ENCODE assay signal across 27 mouse cellular contexts in the genomic region with DNA sequence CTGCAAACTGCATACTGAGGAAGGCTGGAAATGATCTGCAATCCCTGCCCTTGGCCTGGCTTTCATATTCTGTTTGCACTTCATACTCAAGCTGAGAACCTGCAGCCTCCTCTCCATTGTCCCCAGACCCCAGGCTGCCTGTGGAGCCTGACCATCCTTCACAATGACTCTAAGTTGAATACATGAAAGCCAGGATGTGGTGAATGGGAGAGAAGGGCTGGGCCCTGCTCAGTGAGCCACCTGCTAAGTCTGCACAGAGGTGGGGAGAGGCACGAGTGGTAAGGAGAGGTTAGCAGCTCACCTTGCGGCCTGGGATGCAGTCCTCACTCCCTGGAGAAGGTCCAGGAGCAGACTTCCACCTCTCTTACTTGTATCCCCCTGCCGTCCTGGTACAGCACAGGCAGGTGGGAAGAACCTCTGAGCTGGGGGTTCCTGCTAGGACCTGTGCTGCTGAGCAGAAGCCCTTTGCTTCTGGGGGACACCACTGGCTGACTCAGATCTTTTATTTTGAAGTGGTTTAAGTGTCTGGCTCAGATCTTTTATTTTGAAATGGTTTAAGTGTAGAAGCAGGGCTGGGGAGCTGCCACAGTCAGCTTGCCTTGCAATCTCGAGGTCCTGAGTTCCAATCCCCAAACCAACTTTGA. TPM values are rescaled to one million over a fixed set of nuclear protein-coding genes. Genes with fewer than 3 reads are reported as not detected.
DNase-seq lines count a peak whose midpoint lies in the region; ATAC-seq and TF ChIP-seq lines count a peak whose summit lies in the region.
"Had no signal": no experiment of that assay in that cellular context is flagged by ENCODE, and none has a peak within 500 bp of the region (broad histone marks: within the 10 kb centered on the region; RNA-seq: fewer than 3 reads in every experiment).

No protein-coding gene starts in this region.

- WGBS in heart, embryonic 15.5 days, result 56% methylated on average over 4 of the region's 4 CpGs
- 39% methylated on average over 4 of the region's 4 CpGs for WGBS in lung, embryonic 15.5 days
- WGBS in heart, postnatal 0 days, result 57% methylated on average over 4 of the region's 4 CpGs
- 51% methylated on average over 4 of the region's 4 CpGs for WGBS in midbrain, embryonic 15.5 days

- H3K27ac ChIP-seq in heart, embryonic 15.5 days, result peak overlapping the region; percentile 79
- H3K27ac ChIP-seq in lung, embryonic 15.5 days, result peak overlapping the region; percentile 53; the same call in 1 of the 2 replicates
- peak overlapping the region; percentile 78; the same call in 1 of the 2 replicates for H3K27ac ChIP-seq in heart, postnatal 0 days (ENCODE audit: low read depth)
- no peak overlapping the region for H3K27ac ChIP-seq in midbrain, embryonic 15.5 days
- H3K27ac ChIP-seq: embryonic facial prominence, embryonic 15.5 days; hindbrain, embryonic 15.5 days; limb, embryonic 15.5 days; liver, embryonic 14.5 days; neural tube, embryonic 12.5 days had no signal

- H3K4me1 ChIP-seq in heart, embryonic 15.5 days (replicated peaks), result peaks cover 18% of the 10 kb centered on the region
- peaks cover 14% of the 10 kb centered on the region; the same call in 1 of the 2 replicates for H3K4me1 ChIP-seq in lung, embryonic 15.5 days
- H3K4me1 ChIP-seq in heart, postnatal 0 days (ENCODE audit: control insufficient read depth, insufficient read depth), result peaks cover 23% of the 10 kb centered on the region
- H3K4me1 ChIP-seq in midbrain, embryonic 15.5 days, result no peaks in the 10 kb centered on the region
- H3K4me1 ChIP-seq: hindbrain, embryonic 15.5 days; limb, embryonic 15.5 days; neural tube, embryonic 12.5 days had no signal

- no peaks in the 10 kb centered on the region for H3K9me3 ChIP-seq in heart, embryonic 15.5 days (replicated peaks)
- H3K9me3 ChIP-seq in lung, embryonic 15.5 days, result no peaks in the 10 kb centered on the region
- H3K9me3 ChIP-seq in heart, postnatal 0 days (replicated peaks; ENCODE audit: control insufficient read depth, low read length), result no peaks in the 10 kb centered on the region
- no peaks in the 10 kb centered on the region for H3K9me3 ChIP-seq in midbrain, embryonic 15.5 days
- H3K9me3 ChIP-seq: embryonic facial prominence, embryonic 15.5 days; hindbrain, embryonic 15.5 days; limb, embryonic 15.5 days; neural tube, embryonic 12.5 days had no signal

- intact Hi-C loops in heart, postnatal 10 days (cut with DNase I), result no loop called here

- H3K36me3 ChIP-seq in heart, embryonic 15.5 days, result peaks cover 4% of the 10 kb centered on the region; the same call in 1 of the 2 replicates
- H3K36me3 ChIP-seq in lung, embryonic 15.5 days, result no peaks in the 10 kb centered on the region
- H3K36me3 ChIP-seq in heart, postnatal 0 days (replicated peaks; ENCODE audit: control insufficient read depth, insufficient read depth, low read length), result peaks cover 11% of the 10 kb centered on the region; the same call in 1 of the 2 replicates
- H3K36me3 ChIP-seq in midbrain, embryonic 15.5 days (replicated peaks), result no peaks in the 10 kb centered on the region
- H3K36me3 ChIP-seq: embryonic facial prominence, embryonic 15.5 days; hindbrain, embryonic 15.5 days; limb, embryonic 15.5 days; neural tube, embryonic 12.5 days had no signal

- no peak overlapping the region; the same call in 1 of the 2 replicates for H3K4me2 ChIP-seq in heart, embryonic 15.5 days
- no peak overlapping the region for H3K4me2 ChIP-seq in lung, embryonic 15.5 days
- H3K4me2 ChIP-seq in heart, postnatal 0 days (ENCODE audit: low read depth, low read length), result no peak overlapping the region
- H3K4me2 ChIP-seq in midbrain, embryonic 15.5 days, result no peak overlapping the region
- H3K4me2 ChIP-seq: embryonic facial prominence, embryonic 15.5 days; hindbrain, embryonic 15.5 days; limb, embryonic 15.5 days; lung, embryonic 14.5 days; neural tube, embryonic 12.5 days had no signal

- peak; percentile 79 for DNase-seq in heart, adult 11 months
- DNase-seq in heart, adult 9 months (ENCODE audit: low spot score in 2 of 2), result no peak
- no peak for DNase-seq in heart, postnatal 10 days
- no peak for DNase-seq in lung, postnatal 4 days
- DNase-seq in heart, postnatal 0 days (ENCODE audit: low spot score), result no peak
- DNase-seq: adrenal gland, postnatal 25 days; cerebellum, adult 9-10 months; gastrocnemius, postnatal 25 days; left cerebral cortex, postnatal 4 days; lung, embryonic 14.5 days; lung, postnatal 36 days; midbrain, embryonic 14.5 days; right cerebral cortex, postnatal 4 days; thymus, postnatal 25 days had no signal

- no peak for TF ChIP-seq CTCF in heart, postnatal 0 days (IDR thresholded peaks at IDR 0.05; ENCODE audit: low read depth)

- H3K27me3 ChIP-seq in heart, embryonic 15.5 days, result no peaks in the 10 kb centered on the region
- H3K27me3 ChIP-seq in lung, embryonic 15.5 days, result no peaks in the 10 kb centered on the region
- no peaks in the 10 kb centered on the region for H3K27me3 ChIP-seq in heart, postnatal 0 days (ENCODE audit: control insufficient read depth, insufficient read depth, low read length)
- H3K27me3 ChIP-seq in midbrain, embryonic 15.5 days (replicated peaks), result no peaks in the 10 kb centered on the region
- H3K27me3 ChIP-seq: embryonic facial prominence, embryonic 15.5 days; hindbrain, embryonic 15.5 days; limb, embryonic 15.5 days; neural tube, embryonic 12.5 days had no signal

- no peak overlapping the region for H3K4me3 ChIP-seq in heart, embryonic 15.5 days
- no peak overlapping the region for H3K4me3 ChIP-seq in lung, embryonic 15.5 days
- no peak overlapping the region for H3K4me3 ChIP-seq in heart, postnatal 0 days (ENCODE audit: low read depth, low read length)
- H3K4me3 ChIP-seq in midbrain, embryonic 15.5 days, result no peak overlapping the region
- H3K4me3 ChIP-seq: embryonic facial prominence, embryonic 15.5 days; hindbrain, embryonic 15.5 days; limb, embryonic 15.5 days; neural tube, embryonic 12.5 days had no signal

- no peak overlapping the region for H3K9ac ChIP-seq in heart, embryonic 15.5 days
- H3K9ac ChIP-seq in lung, embryonic 15.5 days, result no peak overlapping the region; the same call in 1 of the 2 replicates
- H3K9ac ChIP-seq in heart, postnatal 0 days (replicated peaks; ENCODE audit: low read depth, low read length), result no peak overlapping the region
- no peak overlapping the region for H3K9ac ChIP-seq in midbrain, embryonic 15.5 days
- H3K9ac ChIP-seq: embryonic facial prominence, embryonic 15.5 days; hindbrain, embryonic 15.5 days; limb, embryonic 15.5 days; liver, embryonic 14.5 days; lung, embryonic 14.5 days; neural tube, embryonic 12.5 days had no signal

- no peak for TF ChIP-seq EP300 in heart, postnatal 0 days (IDR thresholded peaks at IDR 0.05; ENCODE audit: low read depth)

- no peak for ATAC-seq in heart, embryonic 15.5 days (replicated peaks; ENCODE audit: insufficient number of reproducible peaks, insufficient read depth, low FRiP score, low read depth)
- no peak for ATAC-seq in lung, embryonic 15.5 days (ENCODE audit: borderline replicate concordance, extremely low read depth, low FRiP score, low TSS enrichment)
- ATAC-seq in heart, postnatal 0 days (ENCODE audit: insufficient read depth, low read depth), result no peak
- no peak for ATAC-seq in midbrain, embryonic 15.5 days (replicated peaks)
- ATAC-seq: CD4-positive, CD25-positive, alpha-beta regulatory T cell, adult 4 months; forebrain, embryonic 16.5 days had no signal

RNA-seq across cellular contexts. Expression of a gene that starts 51.5 kb away (rescaled TPM):
- polyA plus RNA-seq in heart, embryonic 15.5 days (2015; fragmentation: Nextera tagmentation; extraction: Ambion mirVana), result 12.4 and 14.4 TPM in 2 replicates
- 100 to 1,000 TPM; 117 to 135 TPM for total RNA-seq in heart, postnatal 10 days (2021)
- 8.7 and 9.8 TPM in 2 replicates for polyA plus RNA-seq in lung, embryonic 15.5 days (2015; fragmentation: Nextera tagmentation; extraction: Ambion mirVana)
- total RNA-seq in heart, postnatal 0 days (2014; rRNA removed; ENCODE audit: low replicate concordance), result 20.2 and 21.9 TPM in 2 replicates
- 14.1 and 15.0 TPM in 2 replicates for polyA plus RNA-seq in heart, postnatal 0 days (2015; fragmentation: Nextera tagmentation; extraction: Ambion mirVana)
- polyA plus RNA-seq in midbrain, embryonic 15.5 days (2015; fragmentation: Nextera tagmentation; extraction: Ambion mirVana), result 1.6 and 2.6 TPM in 2 replicates
- total RNA-seq: hematopoietic stem cell, adult 5-6 weeks; megakaryocyte-erythroid progenitor cell, adult 5-6 weeks; MEL had no signal
- polyA plus RNA-seq: CD4-positive, CD25-positive, alpha-beta regulatory T cell, adult 4 months had no signal
